Mouse (Mus musculus) limb, embryonic 14.5 days (tissue): ENCODE data around the gene Wdr47. TPM values are rescaled to one million over a fixed set of nuclear protein-coding genes. Genes with fewer than 3 reads are reported as not detected.
A peak's percentile ranks its signal among the peaks of the same experiment; 100 is the strongest.

ENCODE experiments used
- ATAC-seq: fragments of 200-750 bp; cut with Nextera tagmentation; 2 replicates; pipeline ENCODE4 v1.8.0; 2017; ENCODE audit warnings: low read depth, moderate number of reproducible peaks, moderate TSS enrichment; ENCODE audit not compliant: low FRiP score
- DNase-seq: peaks from one replicate; pipeline ENCODE4 v3.0.0-alpha.2; 2015; ENCODE audit warnings: low spot score
- H3K27ac ChIP-seq: fragments of 300-500 bp; sonication (generic); replicated peaks from 2 replicates; pipeline ENCODE4 v1.5.1; 2014; ENCODE audit warnings: low read depth, mild to moderate bottlenecking, low read length, moderate library complexity, mixed read lengths
- H3K27me3 ChIP-seq: fragments of 300-500 bp; sonication (generic); 2 replicates; pipeline ENCODE4 v1.6.1; 2014; ENCODE audit warnings: low read length, mixed read lengths; ENCODE audit not compliant: control insufficient read depth, insufficient read depth
- H3K36me3 ChIP-seq: fragments of 300-500 bp; sonication (generic); 2 replicates; pipeline ENCODE4 v1.6.1; 2014; ENCODE audit warnings: mild to moderate bottlenecking, low read length, moderate library complexity, mixed read lengths; ENCODE audit not compliant: control insufficient read depth, insufficient read depth
- H3K4me1 ChIP-seq: fragments of 300-500 bp; sonication (generic); 2 replicates; pipeline ENCODE4 v1.6.1; 2014; ENCODE audit warnings: antibody characterized with exemption, low read length, mixed read lengths; ENCODE audit not compliant: control insufficient read depth, insufficient read depth
- H3K4me2 ChIP-seq: fragments of 300-500 bp; sonication (generic); replicated peaks from 2 replicates; pipeline ENCODE4 v1.6.1; 2014; ENCODE audit warnings: low read depth, mild to moderate bottlenecking, low read length, moderate library complexity; ENCODE audit not compliant: severe bottlenecking
- H3K4me3 ChIP-seq: fragments of 300-500 bp; sonication (generic); replicated peaks from 2 replicates; pipeline ENCODE4 v1.5.1; 2014; ENCODE audit warnings: low read length
- H3K9ac ChIP-seq: fragments of 300-500 bp; sonication (generic); 2 replicates; pipeline ENCODE4 v1.6.1; 2014; ENCODE audit warnings: mild to moderate bottlenecking, low read depth, low read length, moderate library complexity; ENCODE audit not compliant: severe bottlenecking
- H3K9me3 ChIP-seq: fragments of 300-500 bp; sonication (generic); 2 replicates; pipeline ENCODE4 v1.6.1; 2016; ENCODE audit warnings: low read length; ENCODE audit not compliant: control insufficient read depth
- POLR2A ChIP-seq: fragments of 200-500 bp; IDR thresholded peaks from 2 replicates; pipeline ENCODE4 v1.8.0; 2012; ENCODE audit warnings: inconsistent platforms, mild to moderate bottlenecking, moderate library complexity, borderline replicate concordance; ENCODE audit not compliant: insufficient read depth, insufficient read length; ENCODE audit errors: extremely low read depth
- WGBS: fragments of 180-500 bp; shearing (Covaris S2); extraction: QIAGEN DNeasy Blood & Tissue Kit; methylation state at CpG from one replicate; pipeline ENCODE4 v1.1.7; 2014; 5-methylcytosine and 5-hydroxymethylcytosine counted together
- polyA plus RNA-seq, 2 experiments: library from polyadenylated mRNA; depleted of rRNA in 1 of 2; stranded (reverse) in 1 of 2; unstranded in 1 of 2; fragments of >200 nt; fragmentation: Nextera tagmentation in 1 of 2; extraction: Ambion mirVana in 1 of 2; gene quantifications; 2 replicates each; pipeline versions ENCODE4 v1.2.1 to v1.2.3; 2012 to 2014

Gene Wdr47
- 14.2 and 14.3 TPM in 2 replicates for polyA plus RNA-seq (2012; rRNA removed)
- 12.9 and 13.3 TPM in 2 replicates for polyA plus RNA-seq (2014; fragmentation: Nextera tagmentation; extraction: Ambion mirVana)

DNA sequence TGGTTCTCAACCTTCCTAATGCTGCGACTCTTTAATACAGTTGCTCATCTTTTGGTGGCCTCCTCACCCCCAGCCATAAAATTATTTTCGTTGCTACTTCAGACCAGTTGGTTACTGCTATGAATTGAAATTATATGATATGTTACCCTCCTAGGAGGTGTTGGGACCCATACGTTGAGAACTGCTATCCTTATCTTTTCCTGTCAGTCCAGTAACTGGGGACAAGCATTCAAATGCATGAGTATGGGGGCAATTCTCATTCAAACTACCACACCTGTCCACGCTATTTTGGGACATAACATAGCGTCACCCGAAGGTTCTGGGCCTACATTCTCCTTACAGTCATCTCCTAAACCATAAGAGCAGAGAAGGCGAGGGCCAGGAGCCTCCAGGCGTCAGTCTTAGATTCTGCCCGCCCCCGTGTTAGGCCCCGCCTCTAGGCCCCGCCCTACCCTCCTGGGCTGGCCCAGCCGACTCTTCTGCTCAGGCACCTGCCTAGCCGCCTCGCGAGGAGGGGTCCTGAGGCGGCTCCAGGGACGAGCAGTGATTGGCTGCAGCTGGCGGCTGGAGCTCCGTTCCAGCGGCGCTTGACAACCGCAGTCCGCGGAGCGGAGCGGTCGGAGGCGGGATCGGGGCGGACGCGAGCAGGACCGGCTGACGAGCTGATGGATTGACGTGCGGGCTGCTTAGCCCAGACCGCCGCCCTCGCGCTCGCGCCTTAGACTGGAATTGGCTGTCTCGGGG, at the start of gene Wdr47:
Gene Wdr47 (plus strand): TSS at position 494 of the 744 bp plus-strand sequence.
- Histone ChIP-seq H3K4me3 (peak within 1 kb of the TSS; percentile 60), H3K4me2 (peak within 1 kb of the TSS; percentile 98), H3K4me1 (peaks cover 2% of the 10 kb centered on the region; the same call in 1 of the 2 replicates), H3K27ac (peak within 1 kb of the TSS; percentile 38), H3K27me3 (no peaks in the 10 kb centered on the region), H3K36me3 (no peaks in the 10 kb centered on the region), H3K9ac (peak within 1 kb of the TSS; percentile 58), H3K9me3 (no peaks in the 10 kb centered on the region)
- WGBS, result 7% methylated on average over 34 of the region's 44 CpGs
- peak; percentile 100 for ATAC-seq
- TF ChIP-seq POLR2A, result peak; percentile 66; the same call in 1 of the 2 replicates
- peak; percentile 95 for DNase-seq

- H3K9me3 ChIP-seq, result no peaks in the 10 kb centered on the region
- no peak overlapping the region for H3K4me2 ChIP-seq
- no peaks in the 10 kb centered on the region for H3K36me3 ChIP-seq
- H3K4me1 ChIP-seq, result 0 out of 2 replicates have a peak, but pooled peaks cover 2% of the 10 kb centered on the region
- no peak overlapping the region for H3K27ac ChIP-seq
- no peaks in the 10 kb centered on the region for H3K27me3 ChIP-seq
- TF ChIP-seq POLR2A, result no peak
- DNase-seq, result no peak
- WGBS, result 79% methylated on average over 11 of the region's 11 CpGs
- ATAC-seq, result no peak
- no peak overlapping the region for H3K9ac ChIP-seq
- H3K4me3 ChIP-seq, result no peak overlapping the region
Observed at GRCm38 (mm10) chr3:108542299-108542698, 48.8 kb upstream of the Wdr47 start.

DNA sequence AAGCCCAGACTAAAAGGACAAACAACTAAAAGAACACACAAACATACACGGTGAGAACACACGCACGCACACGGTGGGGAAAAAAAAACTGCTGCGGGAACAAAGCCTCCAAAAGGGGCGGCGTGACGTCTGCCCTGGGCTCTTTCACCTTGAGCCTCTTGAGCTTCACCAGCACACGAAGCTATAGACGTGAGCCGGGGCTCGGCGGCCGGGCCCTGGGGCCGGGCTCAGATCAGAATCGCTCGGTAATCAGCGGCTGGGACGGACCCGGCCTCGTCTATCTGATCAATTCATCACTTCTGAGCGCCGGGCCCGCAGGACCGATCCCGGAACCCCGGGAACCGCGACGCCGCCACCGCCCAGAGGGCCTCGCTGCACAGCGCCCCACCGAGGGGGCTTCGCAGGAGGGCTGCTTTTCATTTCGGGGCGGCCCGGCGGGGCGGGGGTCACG, 36.9 kb upstream of the Wdr47 start:
- peaks cover 21% of the 10 kb centered on the region for H3K36me3 ChIP-seq
- peaks cover 6% of the 10 kb centered on the region for H3K4me1 ChIP-seq
- peak overlapping the region; percentile 96 for H3K9ac ChIP-seq
- H3K9me3 ChIP-seq, result no peaks in the 10 kb centered on the region
- TF ChIP-seq POLR2A, result no peak
- DNase-seq (no peak), ATAC-seq (peak; percentile 62)
- H3K27ac ChIP-seq, result peak overlapping the region; percentile 91
- peak overlapping the region; percentile 88 for H3K4me3 ChIP-seq
- peak overlapping the region; percentile 75 for H3K4me2 ChIP-seq
- WGBS, result under 1% methylated on average over 35 of the region's 42 CpGs
- no peaks in the 10 kb centered on the region for H3K27me3 ChIP-seq

GRCm38 (mm10) chr3:108554587-108555312, 36.3 kb upstream of the Wdr47 start:
- WGBS, result 16% methylated on average over 21 of the region's 22 CpGs
- H3K4me2 ChIP-seq, result peak overlapping the region; percentile 75
- H3K4me1 ChIP-seq, result peaks cover 6% of the 10 kb centered on the region
- peak; percentile 100; the same call in 1 of the 2 replicates for TF ChIP-seq POLR2A
- H3K27ac ChIP-seq, result peak overlapping the region; percentile 91
- H3K9ac ChIP-seq, result peak overlapping the region; percentile 96
- ATAC-seq (peak; percentile 99), DNase-seq (peak; percentile 97)
- peaks cover 23% of the 10 kb centered on the region for H3K36me3 ChIP-seq
- peak overlapping the region; percentile 88 for H3K4me3 ChIP-seq
- H3K9me3 ChIP-seq, result no peaks in the 10 kb centered on the region
- H3K27me3 ChIP-seq, result no peaks in the 10 kb centered on the region

DNA sequence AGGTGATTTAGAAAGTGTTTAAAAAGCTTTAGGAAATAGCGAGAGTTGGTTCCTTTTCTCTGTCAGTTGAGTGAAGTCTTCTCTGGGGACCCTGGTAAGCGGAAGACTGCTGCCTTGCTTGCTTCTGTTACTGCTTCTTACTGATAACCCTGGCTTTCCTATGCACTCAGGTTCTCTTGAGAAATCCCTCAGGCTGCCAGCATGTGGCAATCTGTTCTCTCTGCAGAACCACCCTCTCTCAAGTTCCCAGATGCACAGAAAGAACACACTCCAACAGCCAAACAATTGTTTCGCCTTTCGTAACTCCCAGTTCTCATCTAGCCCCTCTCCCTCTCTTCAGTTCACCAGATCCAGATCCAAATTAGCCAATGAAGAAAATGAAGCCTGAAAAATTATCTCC, 33.2 kb upstream of the Wdr47 start:
- 91% methylated on average over 4 of the region's 4 CpGs for WGBS

More for the DNA sequence above, 33.2 kb upstream of the Wdr47 start:
- no peak for ATAC-seq
- H3K4me1 ChIP-seq, result peaks cover 14% of the 10 kb centered on the region
- no peaks in the 10 kb centered on the region for H3K27me3 ChIP-seq
- H3K9me3 ChIP-seq, result no peaks in the 10 kb centered on the region
- H3K27ac ChIP-seq, result no peak overlapping the region
- H3K36me3 ChIP-seq, result peaks cover 28% of the 10 kb centered on the region
- H3K9ac ChIP-seq, result no peak overlapping the region
- no peak overlapping the region for H3K4me2 ChIP-seq
- TF ChIP-seq POLR2A, result no peak
- no peak for DNase-seq
- H3K4me3 ChIP-seq, result no peak overlapping the region
